Mouse (Mus musculus) T-cell, adult 66 days (primary cell): Measurements from ENCODE around the gene Sdf2l1. TPM values are rescaled to one million over a fixed set of nuclear protein-coding genes. Genes with fewer than 3 reads are reported as not detected.

ENCODE experiments used
- total RNA-seq, 2 experiments: library from RNA; stranded (reverse); gene quantifications; 3 replicates in 1 of 2; 4 replicates in 1 of 2; pipeline ENCODE4 v1.2.4; 2023

Sdf2l1 gene
- 10 to 100 TPM; 12.5 to 19.3 TPM for total RNA-seq

GRCm38 (mm10) chr16:17132089-17132905 is at the start of gene Sdf2l1:
Sdf2l1 (minus strand) TSS chr16:17132383.

GRCm38 (mm10) chr16:17146772-17147235 is 14.6 kb upstream of the Sdf2l1 start, which contains the start of gene Ccdc116:
Ccdc116 (minus strand) TSS chr16:17147229.

GRCm38 (mm10) chr16:17144339-17144738 is 12.2 kb upstream of the Sdf2l1 start, which contains the start of gene Ydjc:
Ydjc (plus strand) TSS chr16:17144621.

GRCm38 (mm10) chr16:17124871-17125520 is 7.2 kb downstream of the Sdf2l1 start, which contains the start of gene 2610318N02Rik:
2610318N02Rik (minus strand) TSS chr16:17125167.

GRCm38 (mm10) chr16:17110771-17111743 is 21.1 kb downstream of the Sdf2l1 start, which contains the start of gene Ppil2:
Ppil2 (minus strand) TSS chr16:17111257.

Other genes starting within 250 kb of the Sdf2l1 start
- gene Ppm1f, start 235.9 kb downstream of the Sdf2l1 start, total RNA-seq: 10 to 100 TPM; 20.2 to 22.2 TPM
- 100 to 1,000 TPM; 174 to 190 TPM for gene Mapk1, start 149.0 kb downstream of the Sdf2l1 start, total RNA-seq
- gene Ypel1, start 62.7 kb downstream of the Sdf2l1 start, total RNA-seq: 1 to 10 TPM; 2.6 to 4.3 TPM
- gene Ppil2, start 21.1 kb downstream of the Sdf2l1 start, total RNA-seq: 100 to 1,000 TPM; 128 to 139 TPM
- gene 2610318N02Rik, start 7.2 kb downstream of the Sdf2l1 start, total RNA-seq: 1 to 10 TPM; 6.9 to 9.6 TPM
- gene Ydjc, start 12.2 kb upstream of the Sdf2l1 start, total RNA-seq: 1 to 10 TPM; 4.2 to 7.8 TPM
- 1 to 10 TPM; 2.0 to 2.2 TPM for gene Ccdc116, start 14.8 kb upstream of the Sdf2l1 start, total RNA-seq
- gene Ube2l3, start 70.3 kb upstream of the Sdf2l1 start, total RNA-seq: 100 to 1,000 TPM; 102 to 107 TPM
- under 1 TPM; 0.09 to 0.17 TPM for gene Rimbp3, start 76.2 kb upstream of the Sdf2l1 start, total RNA-seq
- 1 to 10 TPM; 3.0 to 4.1 TPM for gene Hic2, start 101.2 kb upstream of the Sdf2l1 start, total RNA-seq
- gene Tmem191c, start 143.7 kb upstream of the Sdf2l1 start, total RNA-seq: 10 to 100 TPM; 29.1 to 30.4 TPM
- not detected for gene Serpind1, start 199.0 kb upstream of the Sdf2l1 start, total RNA-seq